Mouse (Mus musculus) layer of hippocampus, adult 18-20 months (tissue): ENCODE measurements around the gene Olfr1118. TPM values are rescaled to one million over a fixed set of nuclear protein-coding genes. Genes with fewer than 3 reads are reported as not detected.
"Not testable (repeated sequence)": the region's sequence is repeated elsewhere in the genome, so short reads cannot be mapped to it uniquely, and the experiment has no call there.

Experiments used
- DNase-seq, 2 experiments: peaks; one replicate each; pipeline ENCODE4 v3.0.0; 2022; ENCODE audit warnings: low spot score in 2 of 2
- long read RNA-seq: library from polyadenylated mRNA; stranded (forward); transcript quantifications from one replicate; pipeline ENCODE4 v2.0.0, GENCODE M21; 2021
- total RNA-seq, 2 experiments: library from RNA; stranded (reverse); gene quantifications; 2 replicates each; pipeline ENCODE4 v1.2.3; 2021

Olfr1118 gene
- not detected for total RNA-seq
- long read RNA-seq: 0 reads

DNA sequence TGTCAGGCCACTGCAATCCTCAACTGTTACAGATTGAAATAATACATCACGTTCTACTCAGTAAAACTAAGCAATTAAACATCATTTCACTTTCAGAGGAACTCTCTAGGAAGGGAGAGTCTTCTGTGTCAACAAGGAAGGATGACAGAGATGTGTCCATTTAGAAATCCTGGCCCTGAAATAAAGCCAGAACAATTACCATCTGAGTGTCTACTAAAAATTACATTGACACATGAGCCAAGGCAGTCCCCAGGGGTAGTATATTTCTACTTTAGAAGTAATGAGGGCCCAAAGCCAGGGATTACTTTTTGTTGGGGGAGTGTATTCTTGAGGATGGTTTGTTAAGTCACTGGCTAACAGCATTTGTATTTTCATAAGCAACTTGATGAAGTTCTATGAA lies at the start of gene Olfr1118:
Gene Olfr1118 (plus strand): TSS at position 301 of the 400 bp plus-strand sequence.
- DNase-seq: no peak

- DNase-seq: no peak
Measured at GRCm38 (mm10) chr2:87267234-87267633, 40.1 kb upstream of the Olfr1118 start, which contains the start of gene Olfr1116. Gene Olfr1116 (plus strand): TSS chr2:87267534.

GRCm38 (mm10) chr2:87293977-87294376 lies 13.4 kb upstream of the Olfr1118 start:
- not testable (repeated sequence) for DNase-seq

GRCm38 (mm10) chr2:87354515-87354914 lies 47.1 kb downstream of the Olfr1118 start, which contains the start of gene Olfr1120:
Gene Olfr1120 (plus strand): TSS chr2:87354815.
- no peak for DNase-seq

DNA sequence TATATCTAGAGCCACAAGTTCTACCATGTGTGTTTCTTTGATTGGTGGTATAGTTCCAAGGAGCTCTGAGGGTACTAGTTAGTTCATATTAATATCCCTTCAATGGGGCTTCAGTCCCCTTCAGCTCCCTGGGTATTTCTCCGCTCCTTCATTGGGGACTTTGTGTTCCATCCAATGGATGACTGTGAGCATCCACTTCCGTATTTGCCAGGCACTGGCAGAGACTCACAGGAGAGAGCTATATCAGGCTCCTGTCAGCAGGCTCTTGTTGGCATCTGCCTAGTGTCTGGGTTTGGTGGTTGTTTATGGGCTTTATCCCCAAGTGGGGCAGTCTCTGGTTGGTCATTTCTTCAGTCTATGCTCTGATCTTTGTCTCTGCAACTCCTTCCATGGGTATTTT lies 52.7 kb downstream of the Olfr1118 start:
- DNase-seq: not testable (repeated sequence)

Other genes with a start within 250 kb of the Olfr1118 start
- gene Olfr1107, start 231.8 kb upstream of the Olfr1118 start, total RNA-seq: not detected
- not detected for gene Olfr1109, start 211.6 kb upstream of the Olfr1118 start, total RNA-seq
- gene Olfr259, start 193.0 kb upstream of the Olfr1118 start, total RNA-seq: not detected
- gene Olfr1110, start 167.3 kb upstream of the Olfr1118 start, total RNA-seq: not detected
- gene Olfr1111, start 155.0 kb upstream of the Olfr1118 start, total RNA-seq: not detected
- gene Olfr1112, start 119.8 kb upstream of the Olfr1118 start, total RNA-seq: not detected
- not detected for gene Olfr1113, start 98.6 kb upstream of the Olfr1118 start, total RNA-seq
- gene Olfr1115, start 59.6 kb upstream of the Olfr1118 start, total RNA-seq: not detected
- gene Olfr1116, start 40.0 kb upstream of the Olfr1118 start, total RNA-seq: not detected
- gene Olfr1120, start 47.2 kb downstream of the Olfr1118 start, total RNA-seq: not detected
- gene Olfr1121, start 62.3 kb downstream of the Olfr1118 start, total RNA-seq: not detected
- not detected for gene Olfr1122, start 78.3 kb downstream of the Olfr1118 start, total RNA-seq
- not detected for gene Olfr1123, start 109.1 kb downstream of the Olfr1118 start, total RNA-seq
- gene Olfr1124, start 122.7 kb downstream of the Olfr1118 start, total RNA-seq: not detected
- not detected for gene Olfr1126, start 146.4 kb downstream of the Olfr1118 start, total RNA-seq
- gene Pramel7, start 189.5 kb downstream of the Olfr1118 start, total RNA-seq: not detected
- gene Pramel6, start 199.0 kb downstream of the Olfr1118 start, total RNA-seq: not detected
- not detected for gene Olfr153, start 224.2 kb downstream of the Olfr1118 start, total RNA-seq
- not detected for gene Olfr1128, start 238.0 kb downstream of the Olfr1118 start, total RNA-seq